Mouse (Mus musculus) CH12.LX (cell line): ENCODE measurements around the gene Snx21. TPM values are rescaled to one million over a fixed set of nuclear protein-coding genes. Genes with fewer than 3 reads are reported as not detected.

ENCODE experiments used
- DNase-seq: peaks from one replicate; pipeline ENCODE4 v3.0.0-alpha.2; 2013; ENCODE audit errors: extremely low read depth
- H3K27ac ChIP-seq: 2 replicates; pipeline ENCODE4 v1.5.1; 2012; ENCODE audit warnings: low read depth, mild to moderate bottlenecking, control low read depth, moderate library complexity; ENCODE audit not compliant: insufficient read depth
- H3K27me3 ChIP-seq: replicated peaks from 2 replicates; pipeline ENCODE3; 2012; ENCODE audit warnings: inconsistent platforms
- H3K36me3 ChIP-seq, 2 experiments: replicated peaks in 1 of 2; 2 replicates each; pipeline versions ENCODE3 to v1.6.1; 2012; ENCODE audit warnings: inconsistent platforms in 1 of 2, low read length in 1 of 2, mild to moderate bottlenecking in 1 of 2, mixed read lengths in 1 of 2, moderate library complexity in 1 of 2; ENCODE audit not compliant: control insufficient read depth in 1 of 2, insufficient read depth in 1 of 2
- H3K4me1 ChIP-seq, 2 experiments: 2 replicates each; pipeline ENCODE4 v1.6.1; 2012; ENCODE audit warnings: inconsistent platforms in 1 of 2, moderate library complexity in 1 of 2; ENCODE audit not compliant: insufficient read depth in 2 of 2, control insufficient read depth in 1 of 2
- H3K4me2 ChIP-seq: 2 replicates; pipeline ENCODE4 v1.6.1; 2012; ENCODE audit warnings: low read depth, mild to moderate bottlenecking, control low read depth; ENCODE audit not compliant: poor library complexity, insufficient read depth, severe bottlenecking
- H3K4me3 ChIP-seq, 3 experiments: fragments of 150-350 bp in 1 of 3; sonication (generic) in 1 of 3; replicated peaks in 1 of 3; 2 replicates each; pipeline versions ENCODE3 to v1.5.1; 2011 to 2012; ENCODE audit warnings: low read depth in 2 of 3, low read length in 2 of 3, mild to moderate bottlenecking in 2 of 3, moderate library complexity in 2 of 3, control low read depth in 1 of 3, improper control_type of control experiment in 1 of 3, inconsistent platforms in 1 of 3, mixed read lengths in 1 of 3; ENCODE audit not compliant: poor library complexity in 1 of 3
- H3K79me2 ChIP-seq: replicated peaks from 2 replicates; pipeline ENCODE4 v1.6.1; 2012; ENCODE audit warnings: mild to moderate bottlenecking, moderate library complexity; ENCODE audit not compliant: control insufficient read depth, poor library complexity, insufficient read depth, severe bottlenecking; ENCODE audit errors: extremely low read depth
- H3K9ac ChIP-seq: 2 replicates; pipeline ENCODE4 v1.6.1; 2012; ENCODE audit warnings: low read depth, mild to moderate bottlenecking, control low read depth, moderate library complexity; ENCODE audit not compliant: insufficient read depth
- H3K9me3 ChIP-seq: replicated peaks from 2 replicates; pipeline ENCODE3; 2012; ENCODE audit warnings: low read length, inconsistent platforms, mixed read lengths
- BHLHE40 ChIP-seq: IDR thresholded peaks from 2 replicates; pipeline ENCODE4 v1.6.1; 2011; ENCODE audit warnings: mild to moderate bottlenecking, low read depth, low read length, improper control_type of control experiment
- CHD1 ChIP-seq: IDR thresholded peaks from 2 replicates; pipeline ENCODE4 v1.6.1; 2012; ENCODE audit warnings: low read depth, low read length, improper control_type of control experiment, inconsistent platforms
- CTCF ChIP-seq, 2 experiments: IDR thresholded peaks in 1 of 2; conservative IDR thresholded peaks in 1 of 2; 2 replicates each; pipeline ENCODE4 v1.5.1; 2011 to 2012; ENCODE audit warnings: low read depth in 2 of 2, low read length in 2 of 2, improper control_type of control experiment in 1 of 2, inconsistent platforms in 1 of 2, mild to moderate bottlenecking in 1 of 2, moderate library complexity in 1 of 2
- ELF1 ChIP-seq: IDR thresholded peaks from 2 replicates; pipeline ENCODE4 v1.6.1; 2014; ENCODE audit warnings: low read depth, mild to moderate bottlenecking, inconsistent platforms, low read length, improper control_type of control experiment
- HCFC1 ChIP-seq: IDR thresholded peaks from 2 replicates; pipeline ENCODE4 v1.6.1; 2012; ENCODE audit warnings: low read depth, mild to moderate bottlenecking, inconsistent platforms, low read length, improper control_type of control experiment
- IRF4 ChIP-seq: IDR thresholded peaks from 2 replicates; pipeline ENCODE4 v1.6.1; 2014; ENCODE audit warnings: low read depth, mild to moderate bottlenecking, inconsistent platforms, low read length, improper control_type of control experiment
- JUN ChIP-seq: IDR thresholded peaks from 2 replicates; pipeline ENCODE4 v1.6.1; 2011; ENCODE audit warnings: low read depth, mild to moderate bottlenecking, low read length, improper control_type of control experiment, moderate library complexity; ENCODE audit not compliant: insufficient read depth
- JUND ChIP-seq: conservative IDR thresholded peaks from 2 replicates; pipeline ENCODE4 v1.6.1; 2011; ENCODE audit warnings: low read depth, low read length, improper control_type of control experiment
- MAZ ChIP-seq: IDR thresholded peaks from 2 replicates; pipeline ENCODE4 v1.6.1; 2012; ENCODE audit warnings: low read depth, mild to moderate bottlenecking, inconsistent platforms, low read length, improper control_type of control experiment, moderate library complexity
- NELFE ChIP-seq: IDR thresholded peaks from 2 replicates; pipeline ENCODE4 v1.6.1; 2011; ENCODE audit warnings: low read depth, low read length, improper control_type of control experiment
- POLR2AphosphoS2 ChIP-seq: IDR thresholded peaks from 2 replicates; pipeline ENCODE4 v1.6.1; 2011; ENCODE audit warnings: low read depth, low read length, improper control_type of control experiment
- SMC3 ChIP-seq: IDR thresholded peaks from 2 replicates; pipeline ENCODE4 v1.6.1; 2011; ENCODE audit warnings: low read depth, low read length, improper control_type of control experiment
- TCF12 ChIP-seq: IDR thresholded peaks from 2 replicates; pipeline ENCODE4 v1.6.1; 2014; ENCODE audit warnings: low read depth, mild to moderate bottlenecking, inconsistent platforms, low read length, improper control_type of control experiment
- UBTF ChIP-seq: IDR thresholded peaks from 2 replicates; pipeline ENCODE4 v1.6.1; 2012; ENCODE audit warnings: low read depth, mild to moderate bottlenecking, inconsistent platforms, low read length, improper control_type of control experiment, moderate library complexity
- ZKSCAN1 ChIP-seq: IDR thresholded peaks from 2 replicates; pipeline ENCODE4 v1.6.1; 2012; ENCODE audit warnings: low read depth, inconsistent platforms, low read length, improper control_type of control experiment, borderline replicate concordance
- ZNF384 ChIP-seq: IDR thresholded peaks from 2 replicates; pipeline ENCODE4 v1.6.1; 2012; ENCODE audit warnings: low read depth, low read length, improper control_type of control experiment, inconsistent platforms
- dilution Hi-C: fragments of 300-500 bp; cut with MboI; formaldehyde crosslinking; loops from 2 replicates; pipeline ENCODE4 v1.14.3; 2020; ENCODE audit warnings: low sequenced_read_pairs; ENCODE audit not compliant: extremely low pct_unique_long_range_greater_than_20kb, extremely low pct_ligation_motif_present
- in situ Hi-C: fragments of 300-500 bp; cut with MboI; formaldehyde crosslinking; loops from 3 replicates; pipeline ENCODE4 v1.14.3; 2019; ENCODE audit warnings: low sequenced_read_pairs, low pct_ligation_motif_present, low pct_unique_long_range_greater_than_20kb, mixed read lengths
- polyA plus RNA-seq: library from polyadenylated mRNA; unstranded; fragments of >175 nt; gene quantifications from 2 replicates; pipeline ENCODE4 v1.2.1, GENCODE M21; 2012; ENCODE audit warnings: low read depth; ENCODE audit not compliant: insufficient read length
- total RNA-seq, 2 experiments: library from RNA; depleted of rRNA; stranded (reverse); fragments of 300-350 nt in 1 of 2; fragments of >200 nt in 1 of 2; gene quantifications; 2 replicates each; pipeline ENCODE4 v1.2.3; 2012 to 2014

The Snx21 gene
- total and polyA plus RNA-seq, 3 experiments = 0.71 to 3.3 (median 1.5) TPM

DNA sequence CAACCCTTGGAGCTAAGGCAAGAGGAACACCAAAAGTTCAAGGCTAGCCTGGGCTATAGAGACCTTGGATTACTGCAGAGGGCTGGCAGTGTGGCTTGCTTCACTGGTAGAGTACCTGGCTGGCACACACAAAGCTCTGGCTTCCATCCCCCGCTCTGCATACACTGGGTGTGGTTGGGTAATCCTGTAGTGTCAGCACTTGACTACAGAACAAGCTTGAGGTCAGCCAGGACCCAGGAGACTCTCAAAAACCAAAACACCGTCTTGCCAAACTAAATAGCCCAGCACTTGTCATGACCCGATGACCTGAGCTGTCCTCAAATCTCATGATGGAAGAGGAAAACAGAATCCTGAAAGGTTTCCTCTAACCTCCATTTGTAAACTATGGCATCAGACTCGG, 4.8 kb downstream of the Snx21 start:
- peaks cover 30 to 64% of the 10 kb centered on the region in 2 experiments for H3K36me3 ChIP-seq
- in situ Hi-C loops = no loop called here
- no peak overlapping the region for H3K27ac ChIP-seq
- H3K9me3 ChIP-seq = no peaks in the 10 kb centered on the region
- no peak overlapping the region for H3K4me2 ChIP-seq
- no peaks in the 10 kb centered on the region for H3K79me2 ChIP-seq
- no peak overlapping the region for H3K4me3 ChIP-seq
- no peak for DNase-seq
- H3K4me1 ChIP-seq = peaks cover 7 to 17% of the 10 kb centered on the region in 2 experiments
- no peak overlapping the region for H3K9ac ChIP-seq
- dilution Hi-C loops = no loop called here
- TF ChIP-seq BHLHE40 = no peak
- TF ChIP-seq SMC3 = no peak
- TF ChIP-seq CTCF (conservative IDR thresholded peaks at IDR 0.05 in 1 of 2, IDR thresholded peaks at IDR 0.05 in 1 of 2; ENCODE audit: low read depth in 2 of 2, low read length in 2 of 2) = no peak
- no peak for TF ChIP-seq CHD1
- no peak for TF ChIP-seq ELF1
- no peak for TF ChIP-seq MAZ
- TF ChIP-seq IRF4 = no peak
- TF ChIP-seq POLR2AphosphoS2 = no peak
- TF ChIP-seq TCF12 = no peak
- no peak for TF ChIP-seq ZNF384
- no peak for TF ChIP-seq NELFE
- no peak for TF ChIP-seq UBTF
- TF ChIP-seq JUN = no peak
- no peak for TF ChIP-seq HCFC1
- no peaks in the 10 kb centered on the region for H3K27me3 ChIP-seq

- Histone ChIP-seq H3K36me3 (peaks cover 44 to 78% of the 10 kb centered on the region in 2 experiments), H3K9ac (no peak overlapping the region), H3K27me3 (no peaks in the 10 kb centered on the region), H3K4me2 (no peak overlapping the region), H3K27ac (no peak overlapping the region), H3K4me1 (peaks cover 0 to 7% of the 10 kb centered on the region in 2 experiments; a peak in 3 of 4 replicates), H3K9me3 (no peaks in the 10 kb centered on the region), H3K79me2 (no peaks in the 10 kb centered on the region), H3K4me3 (no peak overlapping the region)
- dilution Hi-C loops (no loop called here), in situ Hi-C loops (no loop called here)
- TF ChIP-seq UBTF = no peak
- TF ChIP-seq ELF1 = no peak
- no peak for TF ChIP-seq ZKSCAN1
- TF ChIP-seq JUND = no peak
- TF ChIP-seq JUN = no peak
- no peak for DNase-seq
Measured at GRCm38 (mm10) chr2:164791841-164792261, 6.2 kb downstream of the Snx21 start.
